1 mouse cellular context compared by ENCODE assay signal in the genomic region with DNA sequence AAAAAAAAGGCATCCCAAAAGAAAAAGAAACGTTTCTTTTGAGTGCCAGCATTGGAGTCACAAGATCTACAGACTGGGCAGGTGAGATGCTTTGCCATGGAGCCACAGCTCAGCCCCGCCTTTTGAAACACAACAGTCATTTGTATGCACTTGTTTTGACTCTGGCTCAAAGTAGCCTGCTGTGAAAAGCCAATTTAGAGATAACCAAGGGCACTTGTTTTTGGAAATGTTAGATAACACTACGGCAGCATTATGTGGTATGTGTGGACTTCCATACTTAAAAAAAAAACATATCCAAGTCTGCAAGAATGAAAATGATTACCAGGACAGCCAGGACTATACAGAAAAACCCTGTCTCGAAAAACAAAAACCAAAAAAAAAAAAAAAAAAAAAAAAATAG.
A peak's percentile ranks its signal among the peaks of the same experiment; 100 is the strongest.
TF ChIP-seq lines count a peak whose summit lies in the region.

No protein-coding gene starts in this region.

TF ChIP-seq in MEL, 35 proteins besides CTCF, POLR2A, EP300 and RAD21:
- peak; percentile 58 for TF ChIP-seq SIN3A (IDR thresholded peaks at IDR 0.05; ENCODE audit: low read length)
- no peak for TF ChIP-seq RCOR1 (IDR thresholded peaks at IDR 0.05; ENCODE audit: low read depth, low read length)
- peak; percentile 69 for TF ChIP-seq ETS1 (IDR thresholded peaks at IDR 0.05; ENCODE audit: low read depth, low read length)
- peak; percentile 89 for TF ChIP-seq ZNF384 (IDR thresholded peaks at IDR 0.05; ENCODE audit: low read depth, low read length)
- TF ChIP-seq KAT2A (conservative IDR thresholded peaks at IDR 0.05; ENCODE audit: low read depth, low read length) = no peak
- no peak for TF ChIP-seq USF2 (IDR thresholded peaks at IDR 0.05; ENCODE audit: borderline replicate concordance in 1 of 2, insufficient read depth in 1 of 2, low read depth in 1 of 2, low read length in 2 of 2)
- TF ChIP-seq MAX (IDR thresholded peaks at IDR 0.05; ENCODE audit: low read length) = no peak
- TF ChIP-seq MAFK (IDR thresholded peaks at IDR 0.05; ENCODE audit: borderline replicate concordance, low read depth, low read length) = 0 out of 2 replicates have a peak, but pooled peaks have one; percentile 23
- 0 out of 2 replicates have a peak, but pooled peaks have one; percentile 26 for TF ChIP-seq MYC (IDR thresholded peaks at IDR 0.05; ENCODE audit: low read depth, low read length)
- peak; percentile 78 for TF ChIP-seq GATA1 (IDR thresholded peaks at IDR 0.05; ENCODE audit: low read depth, low read length)
- peak; percentile 25; the same call in 1 of the 2 replicates for TF ChIP-seq HCFC1 (IDR thresholded peaks at IDR 0.05; ENCODE audit: low read depth, low read length)
- TF ChIP-seq TCF12 (IDR thresholded peaks at IDR 0.05; ENCODE audit: low read depth, low read length) = peak; percentile 84
- TF ChIP-seq TAL1 (IDR thresholded peaks at IDR 0.05; ENCODE audit: low read length) = peak; percentile 59
